Mouse (Mus musculus) layer of hippocampus, adult 2 months (tissue): ENCODE data around the gene Xkr8. TPM values are rescaled to one million over a fixed set of nuclear protein-coding genes. Genes with fewer than 3 reads are reported as not detected.
"Not testable (repeated sequence)": the region's sequence is repeated elsewhere in the genome, so short reads cannot be mapped to it uniquely, and the experiment has no call there.

Experiments
- DNase-seq, 2 experiments: peaks; one replicate each; pipeline ENCODE4 v3.0.0; 2022; ENCODE audit warnings: low spot score in 2 of 2
- H3K27ac ChIP-seq: fragments of 200-600 bp; 2 replicates; pipeline ENCODE4 v1.8.1; 2022
- H3K4me3 ChIP-seq: fragments of 200-600 bp; 2 replicates; pipeline ENCODE4 v1.8.1; 2022; ENCODE audit warnings: mild to moderate bottlenecking
- CTCF ChIP-seq: fragments of 200-600 bp; conservative IDR thresholded peaks from 2 replicates; pipeline ENCODE4 v1.8.1; 2022; ENCODE audit warnings: antibody characterized with exemption, mild to moderate bottlenecking, moderate library complexity
- long read RNA-seq, 2 experiments: library from polyadenylated mRNA; stranded (forward); transcript quantifications; one replicate each; pipeline ENCODE4 v2.0.0; 2021; ENCODE audit warnings: borderline mapping rate in 2 of 2
- total RNA-seq, 2 experiments: library from RNA; stranded (reverse); gene quantifications; 2 replicates each; pipeline ENCODE4 v1.2.3; 2021

Gene Xkr8
- total RNA-seq: 1 to 10 TPM; 3.1 to 3.6 TPM
- long read RNA-seq, experiment 1, full-length matches to known transcripts: 3 of 4 reads
- long read RNA-seq, experiment 1, partial matches to known transcripts: 0 of 4 reads
- long read RNA-seq, experiment 1, other reads (novel, unspliced or antisense): 1 of 4 reads
- long read RNA-seq, experiment 2, full-length matches to known transcripts: 2 of 2 reads
- long read RNA-seq, experiment 2, partial matches to known transcripts: 0 of 2 reads
- long read RNA-seq, experiment 2, other reads (novel, unspliced or antisense): 0 of 2 reads

- DNase-seq: peak; percentile 54 to 65
- TF ChIP-seq CTCF: 0 out of 2 replicates have a peak, but pooled peaks have one; percentile 14
- Histone ChIP-seq H3K27ac (peak within 1 kb of the TSS; percentile 51; the same call in 1 of the 2 replicates), H3K4me3 (peak within 1 kb of the TSS; percentile 54)
Measured at GRCm38 (mm10) chr4:132732148-132732684, at the start of gene Xkr8. Gene Xkr8 (minus strand): TSS chr4:132732546.

DNA sequence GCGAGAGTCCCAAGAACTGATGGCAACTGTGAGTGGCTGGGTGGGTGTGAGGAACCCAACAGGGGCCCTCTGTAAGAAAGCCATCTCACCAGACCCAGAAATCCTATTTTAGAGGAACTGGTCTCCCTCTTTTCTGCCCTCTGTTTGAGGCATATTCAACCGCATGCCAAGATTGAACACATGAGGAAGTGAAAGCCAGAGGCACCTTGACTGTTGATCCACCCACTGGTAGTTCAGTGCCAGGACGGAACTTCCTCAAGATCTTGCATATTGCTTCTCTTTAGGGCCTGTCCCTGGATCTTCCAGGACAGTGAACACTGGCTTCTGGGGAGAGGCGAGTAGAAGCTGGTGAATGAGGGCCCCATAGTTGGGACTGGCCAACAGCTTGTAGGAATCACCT, 47.9 kb upstream of the Xkr8 start:
- DNase-seq: no peak
- TF ChIP-seq CTCF: no peak
- Histone ChIP-seq H3K27ac (no peak overlapping the region), H3K4me3 (no peak overlapping the region)

GRCm38 (mm10) chr4:132778562-132779201, 46.3 kb upstream of the Xkr8 start:
- no peak overlapping the region for H3K27ac ChIP-seq
- no peak for TF ChIP-seq CTCF
- no peak for DNase-seq
- H3K4me3 ChIP-seq: no peak overlapping the region

- peak; percentile 71 to 83 for DNase-seq
- TF ChIP-seq CTCF: peak; percentile 75
- no peak overlapping the region for H3K4me3 ChIP-seq
- no peak overlapping the region for H3K27ac ChIP-seq
Measured at GRCm38 (mm10) chr4:132776764-132777163, 44.4 kb upstream of the Xkr8 start.

DNA sequence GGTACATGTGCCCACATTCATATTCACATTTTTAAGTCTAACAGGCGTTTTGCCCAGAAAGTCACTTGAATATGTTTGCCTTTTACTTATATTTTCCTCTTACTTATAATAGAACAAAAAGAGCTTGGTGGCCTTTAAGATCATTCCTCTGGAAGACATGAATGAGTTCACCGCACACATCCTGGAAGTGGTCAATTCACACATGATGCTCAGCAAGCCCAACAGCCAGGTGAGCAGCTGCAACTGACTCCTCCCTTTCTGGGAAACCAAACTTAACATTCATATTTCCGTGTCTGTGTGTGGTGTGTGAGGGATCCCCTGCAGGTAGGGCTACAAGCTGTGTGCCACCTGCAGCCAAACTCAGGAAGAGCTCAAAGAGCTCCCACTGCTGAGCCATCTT, 42.6 kb upstream of the Xkr8 start:
- TF ChIP-seq CTCF: no peak
- Histone ChIP-seq H3K27ac (no peak overlapping the region), H3K4me3 (no peak overlapping the region)
- DNase-seq: no peak

- Histone ChIP-seq H3K4me3 (no peak overlapping the region), H3K27ac (no peak overlapping the region)
- no peak for DNase-seq
- TF ChIP-seq CTCF: no peak
Measured at GRCm38 (mm10) chr4:132771776-132772175, 39.4 kb upstream of the Xkr8 start.

- peak; percentile 99 for DNase-seq
- TF ChIP-seq CTCF: no peak
- Histone ChIP-seq H3K4me3 (peak within 1 kb of the TSS; percentile 79), H3K27ac (peak within 1 kb of the TSS; percentile 69)
Measured at GRCm38 (mm10) chr4:132767914-132768876, 35.8 kb upstream of the Xkr8 start, which contains the start of gene Rpa2. Gene Rpa2 (plus strand): TSS chr4:132768332.

DNA sequence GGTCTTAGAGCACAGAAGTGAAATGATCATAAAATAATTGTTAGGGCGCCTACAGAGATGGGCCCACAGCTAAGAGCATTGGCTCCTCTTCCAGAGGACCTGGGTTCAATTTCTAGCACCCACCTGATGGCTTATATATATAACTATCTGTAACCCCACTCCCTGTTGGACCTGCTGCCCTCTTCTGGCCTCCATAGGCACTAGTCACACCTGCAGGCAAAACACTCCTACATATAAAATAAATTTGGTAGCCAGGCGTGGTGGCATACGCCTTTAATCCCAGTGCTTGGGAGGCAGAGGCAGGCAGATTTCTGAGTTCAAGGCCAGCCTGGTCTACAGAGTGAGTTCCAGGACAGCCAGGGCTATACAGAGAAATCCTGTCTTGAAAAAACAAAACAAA, 30.8 kb upstream of the Xkr8 start:
- not testable (repeated sequence) for H3K4me3 ChIP-seq, H3K27ac ChIP-seq, DNase-seq

- H3K27ac ChIP-seq: no peak overlapping the region
- no peak for DNase-seq
- no peak for TF ChIP-seq CTCF
- no peak overlapping the region for H3K4me3 ChIP-seq
Measured at GRCm38 (mm10) chr4:132762602-132763001, 30.3 kb upstream of the Xkr8 start.

- TF ChIP-seq CTCF: no peak
- DNase-seq: no peak
- H3K4me3 ChIP-seq: no peak overlapping the region
- H3K27ac ChIP-seq: no peak overlapping the region
Measured at GRCm38 (mm10) chr4:132760296-132760695, 27.9 kb upstream of the Xkr8 start.

GRCm38 (mm10) chr4:132757633-132758351, 25.4 kb upstream of the Xkr8 start:
- H3K27ac ChIP-seq: peak overlapping the region; percentile 46; the same call in 1 of the 2 replicates
- DNase-seq: no peak
- no peak for TF ChIP-seq CTCF
- H3K4me3 ChIP-seq: no peak overlapping the region

- TF ChIP-seq CTCF: peak; percentile 83
- DNase-seq: peak; percentile 65 to 72
- Histone ChIP-seq H3K4me3 (peak within 1 kb of the TSS; percentile 59), H3K27ac (peak within 1 kb of the TSS; percentile 71)
Measured at GRCm38 (mm10) chr4:132756974-132757373, 24.6 kb upstream of the Xkr8 start, which contains the start of gene Smpdl3b. Gene Smpdl3b (minus strand): TSS chr4:132757252.
